Mouse (Mus musculus): ENCODE data around the gene Cts7. TPM values are rescaled to one million over a fixed set of nuclear protein-coding genes. Genes with fewer than 3 reads are reported as not detected.

Gene Cts7
- not detected in 2 replicates for polyA plus RNA-seq (2014; fragmentation: Nextera tagmentation; extraction: Ambion mirVana)

- H3K9me3 ChIP-seq (replicated peaks; ENCODE audit: control insufficient read depth, low read length) = peaks cover 3% of the 10 kb centered on the region
- H3K27me3 ChIP-seq (ENCODE audit: control insufficient read depth, insufficient read depth, low read length) = no peaks in the 10 kb centered on the region
- H3K4me3 ChIP-seq (ENCODE audit: low read depth, low read length) = no peak within 1 kb of the TSS
- no peak within 1 kb of the TSS for H3K4me2 ChIP-seq
- no peak within 1 kb of the TSS for H3K9ac ChIP-seq (ENCODE audit: low read depth, low read length)
- no peaks in the 10 kb centered on the region for H3K36me3 ChIP-seq (ENCODE audit: control insufficient read depth, insufficient read depth, low read length)
- H3K4me1 ChIP-seq (ENCODE audit: control insufficient read depth, insufficient read depth, low read length) = no peaks in the 10 kb centered on the region
- no peak for ATAC-seq (replicated peaks; ENCODE audit: insufficient number of reproducible peaks, low FRiP score, low TSS enrichment)
- no peak within 1 kb of the TSS for H3K27ac ChIP-seq (ENCODE audit: low read depth, low read length)
Measured at GRCm38 (mm10) chr13:61358097-61358496, at the start of gene Cts7. TSS of gene Cts7 (minus strand) at chr13:61358197.

Small RNAs within 50 kb of the gene (microRNA-seq; reads per million reads assigned to microRNA genes)
- not detected for gene Gm27704 (ENCODE audit: borderline number of aligned reads)

Other genes starting within 250 kb of the Cts7 start
- gene Ctsr, start 193.9 kb downstream of the Cts7 start, polyA plus RNA-seq (2014; fragmentation: Nextera tagmentation; extraction: Ambion mirVana) = not detected in 2 replicates
- gene Cts6, start 154.8 kb downstream of the Cts7 start, polyA plus RNA-seq (2014; fragmentation: Nextera tagmentation; extraction: Ambion mirVana) = not detected in 2 replicates
- not detected in 2 replicates for gene Cts8, start 102.8 kb downstream of the Cts7 start, polyA plus RNA-seq (2014; fragmentation: Nextera tagmentation; extraction: Ambion mirVana)
- not detected in 2 replicates for gene Gm49398, start 69.4 kb downstream of the Cts7 start, polyA plus RNA-seq (2014; fragmentation: Nextera tagmentation; extraction: Ambion mirVana)
- not detected in 2 replicates for gene Ctsm, start 183.6 kb upstream of the Cts7 start, polyA plus RNA-seq (2014; fragmentation: Nextera tagmentation; extraction: Ambion mirVana)
- not detected in 2 replicates for gene Gm49352, start 210.0 kb upstream of the Cts7 start, polyA plus RNA-seq (2014; fragmentation: Nextera tagmentation; extraction: Ambion mirVana)
- gene Cts3, start 211.9 kb upstream of the Cts7 start, polyA plus RNA-seq (2014; fragmentation: Nextera tagmentation; extraction: Ambion mirVana) = not detected in 2 replicates

All from heart, embryonic 11.5 days (tissue).